Mouse (Mus musculus) kidney, embryonic 14.5 days (tissue): ENCODE data around the gene 4930548H24Rik. TPM values are rescaled to one million over a fixed set of nuclear protein-coding genes. Genes with fewer than 3 reads are reported as not detected.

ENCODE experiments used
- ATAC-seq: fragments of 200-750 bp; cut with Nextera tagmentation; 2 replicates; pipeline ENCODE4 v1.8.0; 2017; ENCODE audit warnings: moderate number of reproducible peaks, mild to moderate bottlenecking, moderate TSS enrichment, moderate library complexity; ENCODE audit not compliant: low FRiP score, low TSS enrichment
- H3K27ac ChIP-seq: fragments of 300-500 bp; sonication (generic); 2 replicates; pipeline ENCODE4 v1.5.1; 2014; ENCODE audit warnings: low read depth, mild to moderate bottlenecking, low read length, moderate library complexity, mixed read lengths
- H3K27me3 ChIP-seq: fragments of 300-500 bp; sonication (generic); 2 replicates; pipeline ENCODE4 v1.6.1; 2014; ENCODE audit warnings: mild to moderate bottlenecking, low read length; ENCODE audit not compliant: control insufficient read depth, insufficient read depth
- H3K36me3 ChIP-seq: fragments of 300-500 bp; sonication (generic); 2 replicates; pipeline ENCODE4 v1.6.1; 2014; ENCODE audit warnings: low read length, mixed read lengths; ENCODE audit not compliant: control insufficient read depth, insufficient read depth
- H3K4me1 ChIP-seq: fragments of 300-500 bp; sonication (generic); 2 replicates; pipeline ENCODE4 v1.6.1; 2014; ENCODE audit warnings: low read length, mixed read lengths; ENCODE audit not compliant: control insufficient read depth, insufficient read depth
- H3K4me2 ChIP-seq: fragments of 300-500 bp; sonication (generic); replicated peaks from 2 replicates; pipeline ENCODE4 v1.6.1; 2014; ENCODE audit warnings: low read depth, mild to moderate bottlenecking, low read length
- H3K4me3 ChIP-seq: fragments of 300-500 bp; sonication (generic); 2 replicates; pipeline ENCODE4 v1.5.1; 2014; ENCODE audit warnings: mild to moderate bottlenecking, low read length
- H3K9ac ChIP-seq: fragments of 300-500 bp; sonication (generic); 2 replicates; pipeline ENCODE4 v1.6.1; 2014; ENCODE audit warnings: low read depth, mild to moderate bottlenecking, low read length, moderate library complexity
- H3K9me3 ChIP-seq: fragments of 300-500 bp; sonication (generic); 2 replicates; pipeline ENCODE4 v1.6.1; 2016; ENCODE audit warnings: low read length; ENCODE audit not compliant: control insufficient read depth
- WGBS: fragments of 180-500 bp; shearing (Covaris S2); extraction: QIAGEN DNeasy Blood & Tissue Kit; methylation state at CpG from one replicate; pipeline ENCODE4 v1.1.7; 2014; 5-methylcytosine and 5-hydroxymethylcytosine counted together
- polyA plus RNA-seq: library from polyadenylated mRNA; unstranded; fragments of >200 nt; fragmentation: Nextera tagmentation; extraction: Ambion mirVana; gene quantifications from 2 replicates; pipeline ENCODE4 v1.2.1, GENCODE M21; 2014

4930548H24Rik gene
- polyA plus RNA-seq, 1 experiment from 2014 or later: 0.08 TPM

GRCm38 (mm10) chr5:31487889-31488288 lies 2.3 kb downstream of the 4930548H24Rik start:
- H3K36me3 ChIP-seq: no peaks in the 10 kb centered on the region
- ATAC-seq: no peak
- WGBS: 96% methylated on average over 3 of the region's 3 CpGs
- no peak overlapping the region for H3K4me3 ChIP-seq
- H3K9ac ChIP-seq: no peak overlapping the region
- no peaks in the 10 kb centered on the region for H3K27me3 ChIP-seq
- no peak overlapping the region for H3K27ac ChIP-seq
- H3K9me3 ChIP-seq: no peaks in the 10 kb centered on the region
- H3K4me2 ChIP-seq: no peak overlapping the region
- no peaks in the 10 kb centered on the region for H3K4me1 ChIP-seq

GRCm38 (mm10) chr5:31489116-31489769 lies 3.7 kb downstream of the 4930548H24Rik start:
- H3K9me3 ChIP-seq: no peaks in the 10 kb centered on the region
- WGBS: 65% methylated on average over 7 of the region's 7 CpGs
- no peak for ATAC-seq
- H3K4me1 ChIP-seq: 0 out of 2 replicates have a peak, but pooled peaks cover 4% of the 10 kb centered on the region
- no peak overlapping the region for H3K9ac ChIP-seq
- no peak overlapping the region for H3K4me2 ChIP-seq
- H3K27me3 ChIP-seq: no peaks in the 10 kb centered on the region
- H3K4me3 ChIP-seq: no peak overlapping the region
- H3K36me3 ChIP-seq: no peaks in the 10 kb centered on the region
- H3K27ac ChIP-seq: no peak overlapping the region

GRCm38 (mm10) chr5:31492031-31492430 lies 6.5 kb downstream of the 4930548H24Rik start:
- Histone ChIP-seq H3K4me2 (no peak overlapping the region), H3K4me1 (peaks cover 12% of the 10 kb centered on the region), H3K9me3 (no peaks in the 10 kb centered on the region), H3K27ac (no peak overlapping the region), H3K27me3 (no peaks in the 10 kb centered on the region), H3K36me3 (peaks cover 8% of the 10 kb centered on the region), H3K4me3 (no peak overlapping the region), H3K9ac (no peak overlapping the region)
- no peak for ATAC-seq
- WGBS: 64% methylated on average over 1 of the region's 1 CpGs

GRCm38 (mm10) chr5:31494513-31495297 lies 9.2 kb downstream of the 4930548H24Rik start, which contains the start of gene Gpn1:
Gene Gpn1, plus strand, starts transcription at chr5:31494741.
- H3K27ac ChIP-seq: no peak within 1 kb of the TSS
- ATAC-seq: peak; percentile 99
- H3K4me1 ChIP-seq: peaks cover 12% of the 10 kb centered on the region
- peak within 1 kb of the TSS; percentile 78 for H3K4me3 ChIP-seq
- peaks cover 33% of the 10 kb centered on the region for H3K36me3 ChIP-seq
- H3K9me3 ChIP-seq: no peaks in the 10 kb centered on the region
- under 1% methylated on average over 49 of the region's 49 CpGs for WGBS
- peak within 1 kb of the TSS; percentile 60 for H3K4me2 ChIP-seq
- no peaks in the 10 kb centered on the region for H3K27me3 ChIP-seq
- H3K9ac ChIP-seq: peak within 1 kb of the TSS; percentile 68

- H3K9me3 ChIP-seq: no peaks in the 10 kb centered on the region
- no peak overlapping the region for H3K4me2 ChIP-seq
- H3K36me3 ChIP-seq: peaks cover 87% of the 10 kb centered on the region
- no peak for ATAC-seq
- WGBS: 91% methylated on average over 10 of the region's 10 CpGs
- no peak overlapping the region for H3K27ac ChIP-seq
- no peak overlapping the region for H3K9ac ChIP-seq
- no peaks in the 10 kb centered on the region for H3K27me3 ChIP-seq
- no peak overlapping the region for H3K4me3 ChIP-seq
- H3K4me1 ChIP-seq: no peaks in the 10 kb centered on the region
These were observed 19.3 kb downstream of the 4930548H24Rik start for GRCm38 (mm10) chr5:31504843-31505242.

- Histone ChIP-seq H3K9ac (no peak overlapping the region), H3K4me3 (no peak overlapping the region), H3K4me1 (no peaks in the 10 kb centered on the region), H3K27me3 (no peaks in the 10 kb centered on the region), H3K4me2 (no peak overlapping the region), H3K27ac (no peak overlapping the region), H3K9me3 (no peaks in the 10 kb centered on the region), H3K36me3 (peaks cover 84% of the 10 kb centered on the region)
- 86% methylated on average over 1 of the region's 1 CpGs for WGBS
- no peak for ATAC-seq
These were observed 26.9 kb downstream of the 4930548H24Rik start for GRCm38 (mm10) chr5:31512481-31512880.

- 95% methylated on average over 6 of the region's 6 CpGs for WGBS
- no peak overlapping the region for H3K4me3 ChIP-seq
These were observed 35.0 kb downstream of the 4930548H24Rik start for GRCm38 (mm10) chr5:31520556-31520955.

GRCm38 (mm10) chr5:31526354-31527116 lies 41.0 kb downstream of the 4930548H24Rik start, which contains the start of gene Slc4a1ap:
Gene Slc4a1ap, plus strand, starts transcription at chr5:31526995.
- ATAC-seq: peak; percentile 85
- H3K27me3 ChIP-seq: no peaks in the 10 kb centered on the region
- H3K36me3 ChIP-seq: peaks cover 25% of the 10 kb centered on the region
- peak within 1 kb of the TSS; percentile 81 for H3K9ac ChIP-seq
- H3K4me1 ChIP-seq: peaks cover 16% of the 10 kb centered on the region
- peak within 1 kb of the TSS; percentile 98 for H3K4me3 ChIP-seq
- peak within 1 kb of the TSS; percentile 83 for H3K27ac ChIP-seq
- H3K4me2 ChIP-seq: peak within 1 kb of the TSS; percentile 93
- no peaks in the 10 kb centered on the region for H3K9me3 ChIP-seq
- WGBS: under 1% methylated on average over 28 of the region's 28 CpGs

More at GRCm38 (mm10) chr5:31520556-31520955, 35.0 kb downstream of the 4930548H24Rik start:
- H3K27me3 ChIP-seq: no peaks in the 10 kb centered on the region
- H3K36me3 ChIP-seq: peaks cover 64% of the 10 kb centered on the region
- 0 out of 2 replicates have a peak, but pooled peaks cover under 1% of the 10 kb centered on the region for H3K4me1 ChIP-seq
- no peak for ATAC-seq
- no peak overlapping the region for H3K4me2 ChIP-seq
- H3K27ac ChIP-seq: no peak overlapping the region
- H3K9ac ChIP-seq: no peak overlapping the region
- H3K9me3 ChIP-seq: no peaks in the 10 kb centered on the region
